Comparison of ENCODE assay signal across 11 mouse cellular contexts in genomic region chr12:21139560-21139959, GRCm38 (mm10).
DNase-seq lines count a peak whose midpoint lies in the region; ATAC-seq and TF ChIP-seq lines count a peak whose summit lies in the region.
"Had no signal": no experiment of that assay in that cellular context is flagged by ENCODE, and none has a peak within 500 bp of the region (broad histone marks: within the 10 kb centered on the region; RNA-seq: fewer than 3 reads in every experiment).

No protein-coding gene starts in this region.

- peak; percentile 7 for TF ChIP-seq CTCF in left cerebral cortex, adult 2 months (IDR thresholded peaks at IDR 0.05)
- peak; percentile 62 for TF ChIP-seq CTCF in lung, postnatal 0 days (IDR thresholded peaks at IDR 0.05)

- no peak for TF ChIP-seq EP300 in lung, postnatal 0 days (IDR thresholded peaks at IDR 0.05)

- no peak overlapping the region for H3K4me2 ChIP-seq in lung, postnatal 0 days (replicated peaks; ENCODE audit: low read depth, low read length)
- H3K4me2 ChIP-seq: liver, embryonic 12.5 days had no signal

- no peak overlapping the region for H3K4me3 ChIP-seq in left cerebral cortex, adult 2 months
- no peak overlapping the region for H3K4me3 ChIP-seq in brown adipose tissue, adult 24 weeks (ENCODE audit: insufficient read depth, low read depth, low read length)
- no peak overlapping the region for H3K4me3 ChIP-seq in lung, postnatal 0 days (ENCODE audit: low read depth, low read length)
- H3K4me3 ChIP-seq: liver, embryonic 12.5 days had no signal

- peak overlapping the region; percentile 78 for H3K27ac ChIP-seq in left cerebral cortex, adult 2 months
- peak overlapping the region; percentile 35; the same call in 1 of the 2 replicates for H3K27ac ChIP-seq in brown adipose tissue, adult 24 weeks (replicated peaks; ENCODE audit: low read depth, low read length)
- H3K27ac ChIP-seq in lung, postnatal 0 days (ENCODE audit: low read length): no peak overlapping the region
- H3K27ac ChIP-seq: liver, embryonic 12.5 days had no signal

- DNase-seq in heart, adult 8-10 months (ENCODE audit: low spot score): peak; percentile 49
- no peak for DNase-seq in heart, adult 9 months (ENCODE audit: low spot score in 2 of 2)
- no peak for DNase-seq in left cerebral cortex, adult 2 months (ENCODE audit: extremely low spot score in 1 of 2, low spot score in 2 of 2)
- no peak for DNase-seq in left cerebral cortex, adult 11 months (ENCODE audit: low spot score)
- peak; percentile 39 for DNase-seq in lung, postnatal 0 days (ENCODE audit: low spot score)
- no peak for DNase-seq in thymus, postnatal 36 days
- no peak for DNase-seq in layer of hippocampus, postnatal 25 days (ENCODE audit: extremely low spot score in 1 of 2, low spot score in 1 of 2)
- DNase-seq: embryo, embryonic 11 days; thymus, adult 2 months had no signal

- peak; percentile 42; the same call in 1 of the 2 replicates for ATAC-seq in lung, postnatal 0 days
- ATAC-seq: liver, embryonic 12.5 days had no signal

- no peaks in the 10 kb centered on the region for H3K9me3 ChIP-seq in lung, postnatal 0 days (ENCODE audit: low read length)
- H3K9me3 ChIP-seq: liver, embryonic 12.5 days had no signal

- H3K27me3 ChIP-seq in lung, postnatal 0 days (replicated peaks; ENCODE audit: insufficient read depth, low read length): no peaks in the 10 kb centered on the region
- H3K27me3 ChIP-seq: liver, embryonic 12.5 days had no signal

- 49% methylated on average over 4 of the region's 4 CpGs for WGBS in lung, postnatal 0 days

- intact Hi-C loops in left cerebral cortex, adult 2 months (cut with DNase I): loop anchor here (2.0 to 10.0 kb wide), 2 partner anchors 27 to 65 kb away; no protein-coding TSS in a partner anchor

- peaks cover 42% of the 10 kb centered on the region for H3K4me1 ChIP-seq in brown adipose tissue, adult 24 weeks (ENCODE audit: control insufficient read depth, insufficient read depth, insufficient read length, low read length)
- H3K4me1 ChIP-seq in lung, postnatal 0 days (ENCODE audit: insufficient read depth, low read depth, low read length): peaks cover 9% of the 10 kb centered on the region; the same call in 1 of the 2 replicates

- no peaks in the 10 kb centered on the region for H3K36me3 ChIP-seq in lung, postnatal 0 days (ENCODE audit: insufficient read depth, low read length)
- H3K36me3 ChIP-seq: liver, embryonic 12.5 days had no signal

- H3K9ac ChIP-seq in lung, postnatal 0 days (replicated peaks; ENCODE audit: low read depth): no peak overlapping the region
- H3K9ac ChIP-seq: liver, embryonic 12.5 days had no signal

Comparison
In these comparisons a context has a peak if more than half of its experiments do, and no peak if none do; other contexts are left out.
1. DNase-seq: peak in heart, adult 8-10 months (single experiment) and lung, postnatal 0 days (single experiment); none in heart, adult 9 months (0 of 2), left cerebral cortex, adult 2 months (0 of 2), left cerebral cortex, adult 11 months (single experiment), thymus, postnatal 36 days (0 of 2) and layer of hippocampus, postnatal 25 days (0 of 2).